Mouse (Mus musculus) cerebellum, adult 2 months (tissue): Measurements from ENCODE around the gene Mocs1.

Source experiments
- CTCF ChIP-seq: fragments of 200-500 bp; IDR thresholded peaks from 2 replicates; pipeline ENCODE4 v1.5.1; 2011; ENCODE audit warnings: low read depth, mild to moderate bottlenecking, control low read depth, low read length, moderate library complexity, borderline replicate concordance; ENCODE audit not compliant: insufficient read depth
- POLR2A ChIP-seq: fragments of 200-500 bp; IDR thresholded peaks from 2 replicates; pipeline ENCODE4 v1.6.1; 2011; ENCODE audit warnings: low read length, control low read depth, borderline replicate concordance; ENCODE audit not compliant: insufficient read depth

- TF ChIP-seq CTCF (no peak), POLR2A (no peak)
These were observed 5.7 kb upstream of the Mocs1 start for GRCm38 (mm10) chr17:49422286-49423066.
